Mouse (Mus musculus): ENCODE results near the gene Hey2.

Hey2 gene

DNA sequence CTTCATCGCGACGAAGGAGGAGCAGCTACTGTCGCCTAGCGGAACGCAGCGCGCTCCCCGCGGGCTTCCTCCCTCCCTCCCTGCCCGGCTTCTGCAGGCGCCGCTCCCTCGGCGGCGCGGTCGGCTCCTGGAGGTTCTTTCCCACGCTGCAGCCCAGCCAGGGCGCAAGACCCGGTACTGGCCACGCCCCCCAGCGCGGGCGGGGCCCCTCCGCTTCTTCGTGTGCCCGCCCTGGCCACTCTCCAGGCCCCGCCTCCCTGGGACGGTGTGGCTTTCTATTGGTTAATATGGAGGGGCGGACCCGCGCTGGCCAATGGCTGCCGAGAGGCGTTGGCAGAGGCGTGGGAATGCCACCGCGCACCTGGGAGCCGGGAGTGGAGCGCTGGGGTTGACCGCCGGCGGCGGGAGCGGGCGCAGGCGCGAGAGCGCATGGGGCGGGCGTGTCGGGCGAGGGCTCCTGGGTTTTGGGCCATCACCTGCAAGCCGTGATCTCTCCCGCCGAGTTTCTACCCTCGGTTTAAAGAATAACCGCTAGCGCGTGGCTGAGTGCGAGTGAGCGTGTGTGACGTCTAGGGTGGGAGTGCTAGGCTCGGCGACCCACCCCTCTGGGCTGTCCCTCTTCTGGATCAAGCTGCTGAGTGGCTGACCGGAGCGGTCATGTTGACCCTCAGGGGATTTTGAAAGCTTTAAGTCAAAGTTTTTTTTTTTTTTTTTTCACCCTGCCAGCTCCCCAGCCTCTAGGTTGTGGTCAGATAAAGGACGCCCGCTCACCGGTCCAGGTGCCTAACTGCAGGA, at the start of gene Hey2:
Hey2 (minus strand) TSS at position 159 of the 795 bp plus-strand sequence.
- DNase-seq (ENCODE audit: low read depth, low spot score) = peak; percentile 99

DNA sequence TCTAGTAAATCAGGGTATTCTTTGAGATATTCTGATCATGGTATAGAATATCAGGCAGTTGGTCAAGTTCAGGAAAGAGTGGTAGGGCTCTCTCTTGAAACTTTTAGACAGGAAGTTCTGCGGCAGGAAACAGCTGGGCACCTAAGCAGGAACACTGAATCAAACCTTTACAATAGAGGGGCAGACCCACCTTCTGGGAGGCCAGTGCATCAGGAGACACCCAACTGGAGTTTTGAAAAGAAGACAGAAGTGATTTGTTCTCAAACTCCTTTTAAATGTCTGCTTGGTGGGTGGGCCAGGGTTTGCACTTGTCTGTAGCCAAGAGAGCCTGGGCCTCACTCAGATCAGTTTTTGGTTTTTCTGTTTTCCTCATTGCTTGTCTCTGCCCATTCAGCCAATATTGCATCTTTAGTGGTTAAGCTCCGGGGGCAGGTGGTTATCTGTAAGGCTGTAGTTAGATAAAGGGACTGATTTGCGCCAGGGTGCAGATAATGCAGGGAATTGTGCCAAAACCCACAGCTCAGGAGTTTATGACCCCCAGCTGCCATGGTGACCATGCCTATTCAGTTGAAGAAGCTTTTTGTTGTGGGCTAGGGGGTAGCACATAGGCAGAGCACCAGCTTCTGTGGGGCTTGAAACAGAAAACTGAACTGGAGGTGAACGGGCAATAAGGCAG, 40.6 kb upstream of the Hey2 start:
- DNase-seq (ENCODE audit: low read depth, low spot score) = no peak

DNA sequence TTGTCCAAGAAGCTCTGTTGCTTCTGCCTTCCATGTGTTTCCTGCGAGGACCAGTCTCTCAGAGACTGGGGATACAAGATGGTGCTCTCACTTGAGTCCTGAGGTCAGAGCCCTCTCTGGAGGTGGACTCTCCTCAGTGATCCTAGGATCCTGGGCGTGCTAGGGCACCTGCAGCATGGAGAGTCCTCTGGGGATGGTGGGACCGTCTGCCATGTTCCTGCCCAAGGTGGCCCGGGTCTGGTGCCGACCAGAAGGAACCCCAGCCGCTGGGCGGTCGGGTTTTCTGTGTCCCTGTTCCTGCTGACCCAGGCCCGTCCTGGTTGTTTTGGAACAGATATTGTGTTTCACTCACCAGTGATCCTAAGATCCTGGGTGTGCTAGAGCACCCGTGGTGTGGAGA, 38.5 kb upstream of the Hey2 start:
- no peak for DNase-seq (ENCODE audit: low read depth, low spot score)

DNA sequence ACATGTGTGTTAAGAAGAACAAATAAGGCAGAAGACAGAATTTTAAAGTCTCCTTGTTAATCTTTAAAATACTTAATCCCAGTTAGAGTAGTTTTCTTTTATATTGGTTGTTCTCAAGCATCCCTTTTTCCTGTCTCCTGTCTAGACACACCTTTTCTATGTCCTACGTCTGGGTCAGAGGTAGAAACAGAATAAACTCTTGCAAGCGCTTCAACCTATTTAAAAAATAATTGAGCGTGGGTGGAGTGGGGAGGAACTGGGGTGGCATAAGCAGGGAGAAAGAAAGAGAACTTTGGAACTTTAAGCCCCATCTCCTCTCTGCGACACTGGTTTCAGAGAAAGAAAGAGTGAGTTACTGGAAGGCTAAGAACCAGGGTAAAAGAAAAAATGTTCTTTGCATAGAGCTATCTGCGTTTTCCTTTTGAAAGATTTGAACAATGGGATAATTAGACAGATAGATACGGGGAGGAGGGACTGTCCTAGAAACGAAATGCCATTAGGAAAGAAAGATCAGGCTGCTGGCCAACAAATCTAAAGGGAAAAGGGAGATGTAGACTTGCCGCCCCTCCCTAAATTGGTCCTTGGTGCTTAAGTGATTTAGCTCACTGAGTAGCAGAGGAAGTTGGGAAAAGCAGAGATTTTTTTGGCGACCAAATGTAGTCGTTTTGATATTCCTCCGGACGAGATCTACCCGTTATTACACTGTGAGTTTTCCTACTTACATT, 2.7 kb upstream of the Hey2 start:
- no peak for DNase-seq (ENCODE audit: low read depth, low spot score)

DNA sequence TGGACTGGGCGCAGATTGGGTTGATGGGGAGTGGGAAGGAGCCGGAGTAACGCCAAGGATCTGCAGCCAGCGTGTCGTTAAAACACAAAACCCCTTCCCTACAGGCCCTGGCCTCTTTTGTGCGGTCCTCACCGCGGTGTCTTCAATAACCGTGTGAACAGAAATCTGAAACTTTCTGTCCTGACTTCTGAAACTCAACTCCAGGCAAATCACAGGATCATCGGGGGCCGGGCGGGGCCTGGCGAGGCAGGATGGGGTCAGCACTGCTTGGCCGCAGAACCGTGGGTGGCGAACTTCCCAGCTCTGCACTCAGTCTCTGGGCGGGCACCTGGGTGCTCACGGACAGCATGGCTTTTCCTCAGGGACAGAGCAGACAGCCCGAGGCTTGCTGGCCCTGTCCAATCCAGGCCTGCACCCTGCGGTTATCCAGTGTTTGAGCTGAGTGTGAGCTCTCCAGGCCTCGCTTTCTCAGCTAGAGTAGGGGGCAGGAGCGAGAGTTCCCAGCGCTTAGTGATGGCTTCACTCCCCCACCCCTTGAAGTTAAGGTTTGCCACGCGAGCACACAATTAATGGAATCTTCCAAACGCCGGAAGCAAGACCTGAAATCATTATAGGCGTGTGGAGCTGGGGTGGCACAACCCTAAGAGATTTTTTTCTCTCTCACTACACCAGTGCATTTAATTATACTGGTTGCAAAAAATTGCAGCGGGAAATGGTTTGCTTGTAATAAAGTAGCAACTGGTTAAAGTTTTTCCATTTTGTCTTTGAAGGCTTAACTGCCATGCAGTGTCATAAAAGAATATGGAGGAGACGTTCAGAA, 1.8 kb upstream of the Hey2 start:
- DNase-seq (ENCODE audit: low read depth, low spot score) = peak; percentile 39

DNA sequence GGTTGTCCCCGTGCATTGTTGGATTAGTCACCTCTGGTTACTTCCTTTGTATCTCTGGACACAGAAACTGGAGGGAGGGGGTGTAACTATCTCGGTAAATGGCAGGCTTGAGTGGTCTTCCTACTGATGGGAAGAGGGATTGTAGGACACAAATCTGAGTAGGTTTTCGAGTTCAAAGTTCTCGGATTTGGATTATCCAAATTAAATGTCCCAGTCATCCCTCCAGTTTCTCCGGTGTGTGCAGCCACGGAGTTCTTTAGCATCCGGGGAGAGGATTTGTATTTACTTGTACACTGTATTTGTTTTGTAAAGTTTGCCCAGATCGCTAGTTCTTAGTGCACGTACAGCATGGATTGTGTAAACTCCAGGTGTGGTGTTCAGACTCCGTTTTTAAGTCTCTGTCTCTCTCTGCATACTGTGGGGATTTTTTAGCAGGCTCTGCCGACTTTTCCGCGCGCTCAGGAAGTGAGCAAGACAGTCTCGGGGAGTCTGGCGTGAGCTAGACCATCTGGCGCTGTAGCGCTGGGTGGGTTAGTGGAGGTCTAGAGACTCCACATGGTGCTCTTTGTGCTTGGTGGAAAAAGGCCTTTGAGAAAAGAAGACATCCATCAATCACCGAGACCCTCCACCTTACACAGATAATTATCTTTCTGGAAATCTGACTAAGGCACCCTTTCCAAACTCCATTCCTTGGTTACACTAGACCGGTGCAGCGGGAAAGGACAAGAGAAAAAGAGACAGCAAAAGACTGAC, 1.0 kb upstream of the Hey2 start:
- DNase-seq (ENCODE audit: low read depth, low spot score) = peak; percentile 49

DNA sequence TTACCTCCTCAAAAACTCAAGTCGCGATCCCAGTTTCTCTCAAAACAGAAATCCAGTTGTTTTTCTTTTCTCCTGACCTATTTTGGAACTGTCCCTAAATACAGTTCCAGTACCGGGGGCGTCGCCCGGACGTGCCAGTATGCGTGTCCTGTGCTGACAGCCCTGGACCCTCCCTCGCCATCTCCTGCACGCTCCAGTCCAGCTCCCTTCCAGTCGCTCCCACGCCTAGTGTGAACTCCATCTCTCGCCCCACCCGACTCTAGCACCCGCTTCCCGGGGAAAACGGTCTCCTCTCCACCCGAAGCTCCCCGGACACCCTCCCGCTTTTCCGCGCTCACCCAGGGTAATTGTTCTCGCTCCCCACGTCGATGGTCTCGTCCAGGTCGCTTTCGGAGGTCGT, 373 bp downstream of the Hey2 start:
- DNase-seq (ENCODE audit: low read depth, low spot score) = no peak

DNA sequence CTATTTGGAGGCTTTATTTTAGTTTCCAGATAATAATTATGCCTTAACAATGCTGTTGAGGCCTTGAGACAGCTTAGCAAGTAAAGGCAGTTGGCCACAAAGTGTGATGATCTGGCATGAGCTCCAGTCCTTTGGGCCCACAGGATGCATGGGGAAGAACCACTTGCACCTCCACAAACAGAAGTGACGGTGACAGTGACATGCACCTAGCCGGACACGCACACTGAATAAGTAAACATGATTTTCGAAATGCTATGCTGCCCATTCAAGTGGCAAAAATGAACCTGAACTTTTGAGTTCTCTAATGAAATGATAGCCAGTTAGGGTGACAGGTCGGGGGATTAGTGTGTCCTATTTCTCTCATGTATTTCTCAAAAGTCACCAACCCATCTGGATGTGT, 1.8 kb downstream of the Hey2 start:
- no peak for DNase-seq (ENCODE audit: low read depth, low spot score)

DNA sequence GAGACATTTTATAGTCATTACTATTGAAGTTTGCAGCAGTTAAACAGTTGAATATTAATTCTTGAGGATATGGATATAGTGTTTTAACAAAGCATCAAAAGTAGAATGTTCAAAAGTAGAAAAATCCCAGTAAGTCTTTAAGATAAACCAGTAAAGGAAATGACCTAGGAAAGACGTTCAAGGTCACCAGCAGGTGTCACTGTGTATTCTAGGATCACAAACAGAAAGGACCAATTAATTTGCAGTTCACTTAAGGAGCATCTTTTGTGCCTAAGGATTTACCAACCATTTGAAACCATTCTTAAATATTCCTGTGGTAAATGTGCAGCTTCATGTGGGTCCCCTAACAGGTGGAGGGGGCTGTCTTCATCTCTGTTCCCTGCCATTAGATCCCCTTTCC, 4.4 kb downstream of the Hey2 start:
- DNase-seq (ENCODE audit: low read depth, low spot score) = peak; percentile 69

DNA sequence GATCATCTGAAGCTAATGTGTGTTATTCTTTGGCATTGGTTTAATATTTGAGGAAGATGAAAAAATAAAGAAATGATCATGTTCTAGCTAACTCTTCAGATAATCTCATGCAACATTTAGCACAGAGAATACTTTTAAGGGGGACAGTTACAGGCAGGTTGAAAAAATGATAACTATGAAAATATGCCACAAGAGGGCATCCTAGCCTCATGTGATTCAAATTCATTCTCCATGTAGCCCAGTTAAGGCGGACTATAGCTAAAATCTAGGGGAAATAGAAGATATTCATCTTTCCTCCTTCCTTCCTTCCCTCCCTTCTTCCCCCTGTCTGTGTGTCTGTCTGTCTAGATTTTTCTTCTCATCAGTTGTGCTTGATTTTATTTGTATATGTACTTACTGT, 17.6 kb downstream of the Hey2 start:
- DNase-seq (ENCODE audit: low read depth, low spot score) = no peak

DNA sequence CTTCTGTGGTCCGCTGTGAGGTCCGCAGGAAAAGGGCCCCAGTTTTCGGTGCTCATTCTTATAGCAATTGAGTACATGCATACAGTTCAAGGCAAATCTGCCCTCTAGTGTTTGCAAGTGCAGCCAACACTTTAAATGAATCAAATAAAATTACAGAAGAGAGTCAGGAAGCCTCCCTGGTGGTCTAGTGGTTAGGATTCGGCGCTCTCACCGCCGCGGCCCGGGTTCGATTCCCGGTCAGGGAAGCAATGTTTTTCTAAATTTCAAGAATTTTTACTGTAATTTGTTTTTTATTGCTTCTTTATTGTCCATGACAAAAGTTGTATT, 31.7 kb downstream of the Hey2 start:
- peak; percentile 86 for DNase-seq (ENCODE audit: low read depth, low spot score)

DNA sequence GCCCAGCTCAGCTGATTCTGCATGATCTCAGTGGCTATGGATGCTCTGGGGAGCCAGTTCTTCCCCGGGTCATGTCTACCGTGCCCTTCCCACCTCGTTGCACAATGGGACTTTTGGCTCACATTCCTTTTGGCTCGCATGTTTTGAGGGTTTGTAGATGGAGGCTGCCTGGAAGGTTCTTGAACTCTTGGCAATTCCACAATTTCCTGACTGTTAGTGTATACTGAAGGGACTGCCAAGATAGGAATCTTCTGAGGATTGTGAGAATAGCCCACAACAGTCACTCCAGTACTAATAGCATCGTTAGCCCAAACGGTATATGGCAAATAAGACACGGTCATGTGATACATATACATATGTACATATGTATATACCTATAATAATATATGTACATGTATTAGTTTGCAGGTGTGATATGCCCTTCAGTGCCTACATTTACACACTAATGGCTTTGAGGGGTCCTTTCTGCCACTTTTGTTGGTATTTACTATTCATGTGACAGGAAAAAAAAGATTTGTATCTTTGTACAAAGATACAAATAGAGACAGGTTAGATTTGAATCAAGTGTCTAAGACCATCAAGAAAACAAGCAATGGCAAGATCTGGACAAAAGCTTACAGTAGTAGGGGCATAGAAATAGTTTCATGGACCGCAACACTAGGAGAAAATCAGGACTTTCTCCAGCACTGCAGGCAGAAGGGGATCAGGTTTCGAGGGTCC, 32.2 kb downstream of the Hey2 start:
- DNase-seq (ENCODE audit: low read depth, low spot score) = peak; percentile 56

DNA sequence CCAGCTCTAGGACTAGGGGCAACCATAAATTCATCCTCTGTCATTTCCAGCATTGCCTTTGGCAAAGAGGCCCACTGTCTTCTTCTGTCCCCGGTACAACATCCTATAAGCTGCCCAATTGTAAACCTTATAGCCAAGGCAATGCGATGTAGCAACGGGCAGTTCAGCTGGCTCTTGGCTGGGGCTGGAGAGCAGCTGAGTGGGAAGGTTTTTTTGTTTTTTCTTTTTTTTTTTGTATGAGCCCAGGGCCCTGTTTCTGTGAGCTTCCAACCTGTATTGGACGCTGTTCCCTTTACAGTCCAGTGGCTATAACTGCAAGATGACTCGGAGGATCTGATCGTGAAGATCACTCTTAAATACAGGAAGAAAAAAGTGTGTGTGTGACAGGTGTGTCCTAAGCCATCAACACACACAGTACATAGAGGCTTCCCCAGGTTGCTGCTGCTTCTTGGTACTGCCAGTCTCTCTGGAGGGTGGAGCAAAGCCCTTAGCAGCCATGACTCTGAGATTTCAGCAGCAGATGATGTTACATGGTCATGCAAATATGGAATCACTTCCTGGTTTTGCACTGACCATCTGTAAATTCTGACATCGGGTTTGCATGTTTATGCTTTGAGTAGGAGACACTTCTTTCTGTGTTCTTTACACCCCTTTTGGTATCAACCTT, 38.9 kb downstream of the Hey2 start:
- peak; percentile 23 for DNase-seq (ENCODE audit: low read depth, low spot score)

DNA sequence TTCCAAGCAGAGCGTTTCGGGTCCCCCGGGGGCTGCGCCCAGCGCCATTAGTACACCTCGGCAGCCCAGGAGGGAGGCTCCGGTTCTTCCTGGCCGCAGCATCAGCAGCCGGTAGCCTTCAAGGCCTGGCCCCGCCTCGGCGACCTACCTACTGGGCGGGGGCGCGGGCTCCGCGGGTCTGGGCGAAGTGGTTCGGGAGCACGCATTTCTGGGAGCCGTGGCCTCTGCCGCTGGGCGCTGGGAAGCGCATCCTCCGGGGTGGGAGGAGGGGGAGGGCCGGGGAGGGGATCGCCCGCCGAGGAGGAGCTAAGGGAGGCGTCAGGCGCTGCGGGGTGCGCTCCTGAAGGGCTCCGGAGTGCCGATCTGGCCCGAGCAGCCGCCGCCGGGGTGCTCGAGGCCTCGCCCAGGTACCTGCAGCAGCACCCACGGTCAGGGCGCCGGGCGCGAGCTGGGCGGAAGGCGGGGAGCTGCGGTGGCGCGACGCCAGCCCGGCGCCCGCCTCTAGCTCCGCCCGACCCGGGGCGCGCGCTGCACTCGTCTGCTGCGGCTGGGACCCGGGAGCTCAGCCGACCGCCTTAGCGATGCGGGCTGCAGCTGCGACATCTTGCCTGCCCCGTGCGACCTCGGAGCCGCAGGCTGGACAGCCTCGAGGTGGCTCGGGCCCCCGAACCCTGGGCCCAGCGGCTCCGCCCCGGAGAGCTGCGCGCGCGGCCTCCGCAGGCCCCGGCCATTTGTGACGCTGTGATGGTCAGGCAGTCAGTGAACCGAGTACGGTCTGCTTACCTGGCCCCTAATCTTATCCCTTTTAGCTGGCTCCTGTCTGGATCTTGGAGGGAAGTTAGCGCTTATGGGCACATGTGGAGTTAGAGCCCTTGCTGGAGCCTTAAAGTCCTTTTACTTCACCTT, 39.7 kb downstream of the Hey2 start, which contains the start of gene Ncoa7:
Ncoa7 (minus strand) TSS at position 646 of the 906 bp plus-strand sequence.
- DNase-seq (ENCODE audit: low read depth, low spot score) = peak; percentile 90

DNA sequence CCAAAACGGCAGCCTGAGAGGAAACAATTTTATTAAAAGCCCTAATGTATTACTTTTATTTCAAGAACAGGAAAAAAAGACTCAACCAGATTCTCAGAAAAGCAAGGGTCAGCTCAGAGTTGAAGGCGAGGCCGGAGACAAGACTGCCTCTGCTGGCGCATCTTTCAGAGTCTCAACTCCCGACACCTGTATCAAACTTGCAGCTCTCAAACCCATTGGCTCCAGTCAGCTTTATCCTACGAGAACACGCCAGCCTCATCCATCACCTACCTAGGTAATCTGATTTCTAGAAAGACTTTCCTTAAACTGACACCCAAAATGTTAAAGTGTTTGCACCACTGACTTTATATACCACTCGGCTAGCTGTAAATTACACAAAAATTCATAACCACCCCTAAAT, 40.6 kb downstream of the Hey2 start:
- peak; percentile 33 for DNase-seq (ENCODE audit: low read depth, low spot score)

DNA sequence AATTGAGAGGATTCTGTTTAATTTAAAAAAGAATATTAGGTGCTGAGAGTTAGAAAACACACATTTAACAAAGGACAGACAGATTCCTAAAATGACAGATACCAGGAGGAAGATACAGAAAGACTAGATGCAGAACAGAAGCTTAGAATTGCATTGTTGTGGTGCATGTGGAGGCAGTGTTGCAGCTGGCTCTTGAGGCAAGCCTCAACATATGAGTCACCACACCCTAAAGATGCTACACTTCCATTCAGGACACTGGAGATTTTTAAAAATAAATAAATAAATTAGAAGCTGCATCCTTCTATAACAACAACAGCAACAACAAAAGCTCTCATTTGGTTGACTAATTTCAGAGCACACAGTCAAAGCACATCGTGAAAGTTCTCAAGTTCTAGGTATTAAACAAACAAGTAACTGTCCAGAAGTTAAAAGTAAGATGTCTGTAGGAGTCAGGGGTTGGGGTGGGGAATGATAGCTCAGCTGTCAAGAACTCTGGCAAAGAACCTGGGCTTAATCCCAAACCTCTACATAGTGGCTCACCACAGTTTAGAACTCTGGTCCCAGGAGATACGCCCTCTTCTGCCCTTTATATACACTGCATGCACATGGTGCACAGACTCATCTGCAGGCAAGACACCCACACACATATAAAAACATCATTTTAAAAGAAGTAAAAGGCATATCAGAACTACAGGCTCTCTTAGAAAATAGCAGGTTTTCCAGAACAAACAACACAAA, 42.7 kb downstream of the Hey2 start:
- peak; percentile 21 for DNase-seq (ENCODE audit: low read depth, low spot score)

DNA sequence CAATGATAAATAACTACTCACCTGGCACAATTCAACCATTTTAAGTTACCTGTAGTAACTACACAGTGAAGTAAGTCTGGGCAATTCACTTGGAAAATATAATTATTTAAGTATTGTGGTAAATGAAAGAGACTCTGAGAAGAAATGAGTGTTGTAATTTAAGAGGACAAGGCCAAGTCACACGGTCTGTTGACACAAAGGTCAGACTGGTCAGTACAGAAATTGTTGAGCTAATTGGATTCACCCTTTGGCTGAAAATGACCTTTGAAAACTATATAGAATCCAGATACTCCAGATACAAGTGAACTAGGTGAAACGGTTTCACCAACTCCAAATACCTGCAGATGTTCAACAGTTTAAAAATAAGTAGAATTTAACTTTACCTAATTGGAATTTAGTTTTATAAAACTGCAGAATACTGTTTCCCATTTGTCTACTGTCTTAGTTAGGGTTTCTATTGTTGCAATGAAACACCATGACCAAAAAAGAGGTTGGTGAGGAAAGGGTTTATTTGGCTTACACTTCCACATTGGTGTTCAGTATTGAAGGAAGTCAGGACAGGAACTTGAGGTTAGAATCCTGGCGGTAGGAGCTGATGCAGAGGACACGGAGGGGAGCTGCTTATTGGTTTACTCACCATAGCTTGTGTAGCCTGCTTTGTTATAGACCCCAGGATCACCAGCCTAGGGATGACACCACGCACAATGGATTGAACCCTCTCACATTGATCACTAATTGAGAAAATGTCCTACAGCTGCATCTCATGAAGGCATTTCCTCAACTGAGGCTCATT, 45.9 kb downstream of the Hey2 start:
- no peak for DNase-seq (ENCODE audit: low read depth, low spot score)

Measured in ZHBTc4 (cell line).